Mouse (Mus musculus) midbrain, embryonic 10.5 days (tissue): Measurements from ENCODE around the gene Fzr1. TPM values are rescaled to one million over a fixed set of nuclear protein-coding genes. Genes with fewer than 3 reads are reported as not detected.

Source experiments
- DNase-seq: peaks from one replicate; pipeline ENCODE4 v3.0.0-alpha.2; 2017; ENCODE audit warnings: low spot score
- H3K27ac ChIP-seq: fragments of 300-500 bp; sonication (generic); replicated peaks from 2 replicates; pipeline ENCODE4 v1.5.1; 2016; ENCODE audit warnings: mild to moderate bottlenecking
- H3K27me3 ChIP-seq: fragments of 300-500 bp; sonication (generic); 2 replicates; pipeline ENCODE4 v1.6.1; 2016; ENCODE audit warnings: low read depth, mild to moderate bottlenecking; ENCODE audit not compliant: poor library complexity, severe bottlenecking
- H3K36me3 ChIP-seq: fragments of 300-500 bp; sonication (generic); 2 replicates; pipeline ENCODE4 v1.6.1; 2016; ENCODE audit warnings: mild to moderate bottlenecking, moderate library complexity
- H3K4me1 ChIP-seq: fragments of 300-500 bp; sonication (generic); 2 replicates; pipeline ENCODE4 v1.6.1; 2016
- H3K4me3 ChIP-seq: fragments of 300-500 bp; sonication (generic); 2 replicates; pipeline ENCODE4 v1.5.1; 2016; ENCODE audit warnings: mild to moderate bottlenecking, moderate library complexity
- H3K9me3 ChIP-seq: fragments of 300-500 bp; sonication (generic); replicated peaks from 2 replicates; pipeline ENCODE4 v1.6.1; 2016; ENCODE audit warnings: mild to moderate bottlenecking
- WGBS: fragments of 180-500 bp; shearing (Covaris S2); methylation state at CpG from one replicate; pipeline ENCODE4 v1.1.7; 2016; 5-methylcytosine and 5-hydroxymethylcytosine counted together
- polyA plus RNA-seq: library from polyadenylated mRNA; unstranded; fragments of >200 nt; fragmentation: Nextera tagmentation; extraction: Ambion mirVana; gene quantifications from 2 replicates; pipeline ENCODE4 v1.2.1, GENCODE M21; 2016

The Fzr1 gene
- polyA plus RNA-seq, 1 experiment from 2014 or later = 138 TPM

DNA sequence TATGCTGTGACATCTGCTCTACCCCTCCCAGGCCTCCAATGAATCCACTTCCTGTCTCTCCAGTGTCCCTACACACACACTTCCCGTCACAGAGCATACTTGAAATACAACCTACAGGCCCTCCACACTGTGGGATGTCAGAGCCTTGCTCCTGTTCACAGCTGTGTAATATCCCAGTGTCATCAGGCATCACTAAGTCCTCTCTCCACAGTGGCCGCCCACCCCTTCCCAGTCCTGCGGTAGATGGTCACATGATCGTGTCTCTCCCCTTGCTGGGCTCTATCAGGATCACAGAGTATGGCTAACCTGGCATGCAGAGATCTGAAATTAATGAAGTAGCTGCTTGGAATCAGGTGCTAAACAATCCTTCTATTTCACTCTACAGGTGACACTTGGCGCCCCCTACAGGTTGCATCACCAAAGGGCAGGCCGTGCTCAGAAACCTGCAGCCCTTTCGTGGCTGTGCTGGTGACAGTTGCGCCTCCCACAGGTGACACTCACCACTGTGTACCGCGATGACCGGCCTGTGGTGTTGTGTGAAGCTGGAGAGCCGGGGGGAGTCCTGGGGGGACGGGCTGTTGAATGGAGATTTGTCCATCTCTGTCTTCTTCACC lies 27.4 kb upstream of the Fzr1 start:
- peaks cover 88% of the 10 kb centered on the region for H3K27me3 ChIP-seq
- peaks cover 5% of the 10 kb centered on the region; the same call in 1 of the 2 replicates for H3K36me3 ChIP-seq
- no peak for DNase-seq
- no peak overlapping the region for H3K27ac ChIP-seq
- H3K9me3 ChIP-seq = no peaks in the 10 kb centered on the region
- 40% methylated on average over 13 of the region's 13 CpGs for WGBS
- peaks cover 86% of the 10 kb centered on the region for H3K4me1 ChIP-seq
- H3K4me3 ChIP-seq = no peak overlapping the region

DNA sequence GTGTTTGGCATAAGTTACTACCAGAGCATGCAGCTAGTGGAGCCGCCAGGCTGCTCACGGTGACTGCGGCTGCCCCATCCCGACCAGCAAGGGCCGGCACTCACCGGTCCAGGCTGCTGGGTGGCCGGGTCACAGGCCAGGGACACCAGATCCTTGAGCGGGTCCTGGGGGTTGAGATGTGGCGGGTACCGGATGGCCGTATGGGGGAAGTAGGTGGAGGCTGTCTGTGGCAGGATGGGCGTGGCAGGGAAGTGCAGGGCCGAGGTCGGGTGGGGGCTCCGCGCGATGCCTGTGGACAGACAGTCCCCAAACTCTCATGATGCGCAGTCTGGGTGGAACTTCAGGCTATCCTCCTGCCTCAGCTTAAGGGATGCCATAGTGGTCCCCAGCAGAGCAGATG lies 26.4 kb upstream of the Fzr1 start:
- no peaks in the 10 kb centered on the region for H3K9me3 ChIP-seq
- H3K36me3 ChIP-seq = peaks cover 13% of the 10 kb centered on the region; the same call in 1 of the 2 replicates
- H3K4me1 ChIP-seq = peaks cover 86% of the 10 kb centered on the region
- peaks cover 98% of the 10 kb centered on the region for H3K27me3 ChIP-seq
- DNase-seq = no peak
- 56% methylated on average over 18 of the region's 18 CpGs for WGBS
- no peak overlapping the region for H3K4me3 ChIP-seq
- peak overlapping the region; percentile 42; the same call in 1 of the 2 replicates for H3K27ac ChIP-seq

DNA sequence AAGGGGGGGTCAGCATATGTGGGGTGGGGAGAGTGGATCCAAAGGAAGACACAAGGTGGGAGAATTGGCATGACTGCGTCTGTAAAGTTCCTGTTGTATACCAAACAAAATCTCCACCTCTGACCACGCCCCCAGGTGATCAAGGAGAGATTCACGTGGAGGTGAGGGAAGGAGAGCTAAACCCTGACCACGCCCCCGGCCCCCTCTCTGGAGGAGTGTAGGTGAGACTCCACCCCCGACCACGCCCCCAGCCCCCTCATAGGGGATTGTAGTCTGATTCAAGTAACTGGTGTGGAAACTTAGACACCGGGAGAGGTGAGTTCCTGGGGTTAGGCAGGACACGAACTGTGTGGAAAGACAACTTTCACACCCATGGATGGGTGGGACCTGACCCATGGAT lies 25.8 kb upstream of the Fzr1 start:
- Histone ChIP-seq H3K27ac (no peak overlapping the region), H3K27me3 (peaks cover 100% of the 10 kb centered on the region), H3K4me3 (no peak overlapping the region), H3K4me1 (peaks cover 85% of the 10 kb centered on the region), H3K9me3 (no peaks in the 10 kb centered on the region), H3K36me3 (peaks cover 13% of the 10 kb centered on the region; the same call in 1 of the 2 replicates)
- 12% methylated on average over 9 of the region's 9 CpGs for WGBS
- DNase-seq = no peak

- peak overlapping the region; percentile 90 for H3K27ac ChIP-seq
- 59% methylated on average over 10 of the region's 10 CpGs for WGBS
- H3K9me3 ChIP-seq = no peaks in the 10 kb centered on the region
- peak overlapping the region; percentile 41; the same call in 1 of the 2 replicates for H3K4me3 ChIP-seq
- H3K36me3 ChIP-seq = peaks cover 13% of the 10 kb centered on the region; the same call in 1 of the 2 replicates
- peaks cover 95% of the 10 kb centered on the region for H3K27me3 ChIP-seq
- peaks cover 80% of the 10 kb centered on the region for H3K4me1 ChIP-seq
- DNase-seq = no peak
Measured at GRCm38 (mm10) chr10:81403511-81403910, 25.2 kb upstream of the Fzr1 start.

- Histone ChIP-seq H3K27me3 (peaks cover 94% of the 10 kb centered on the region), H3K27ac (peak overlapping the region; percentile 90), H3K9me3 (no peaks in the 10 kb centered on the region), H3K4me1 (peaks cover 75% of the 10 kb centered on the region), H3K36me3 (peaks cover 13% of the 10 kb centered on the region; the same call in 1 of the 2 replicates), H3K4me3 (peak overlapping the region; percentile 41)
- 26% methylated on average over 7 of the region's 7 CpGs for WGBS
- DNase-seq = no peak
Measured at GRCm38 (mm10) chr10:81402227-81402765, 24.0 kb upstream of the Fzr1 start.

- H3K27me3 ChIP-seq = peaks cover 93% of the 10 kb centered on the region
- peaks cover 74% of the 10 kb centered on the region for H3K4me1 ChIP-seq
- DNase-seq = peak; percentile 77
- no peaks in the 10 kb centered on the region for H3K9me3 ChIP-seq
- H3K36me3 ChIP-seq = peaks cover 13% of the 10 kb centered on the region; the same call in 1 of the 2 replicates
- peak overlapping the region; percentile 41 for H3K4me3 ChIP-seq
- WGBS = 11% methylated on average over 17 of the region's 18 CpGs
- H3K27ac ChIP-seq = peak overlapping the region; percentile 90
Measured at GRCm38 (mm10) chr10:81401521-81402226, 23.4 kb upstream of the Fzr1 start.

- Histone ChIP-seq H3K4me1 (peaks cover 74% of the 10 kb centered on the region), H3K27me3 (peaks cover 93% of the 10 kb centered on the region), H3K27ac (peak overlapping the region; percentile 90), H3K36me3 (peaks cover 13% of the 10 kb centered on the region; the same call in 1 of the 2 replicates), H3K9me3 (no peaks in the 10 kb centered on the region), H3K4me3 (peak overlapping the region; percentile 41; the same call in 1 of the 2 replicates)
- no peak for DNase-seq
- WGBS = 36% methylated on average over 10 of the region's 10 CpGs
Measured at GRCm38 (mm10) chr10:81401205-81401520, 22.8 kb upstream of the Fzr1 start.

DNA sequence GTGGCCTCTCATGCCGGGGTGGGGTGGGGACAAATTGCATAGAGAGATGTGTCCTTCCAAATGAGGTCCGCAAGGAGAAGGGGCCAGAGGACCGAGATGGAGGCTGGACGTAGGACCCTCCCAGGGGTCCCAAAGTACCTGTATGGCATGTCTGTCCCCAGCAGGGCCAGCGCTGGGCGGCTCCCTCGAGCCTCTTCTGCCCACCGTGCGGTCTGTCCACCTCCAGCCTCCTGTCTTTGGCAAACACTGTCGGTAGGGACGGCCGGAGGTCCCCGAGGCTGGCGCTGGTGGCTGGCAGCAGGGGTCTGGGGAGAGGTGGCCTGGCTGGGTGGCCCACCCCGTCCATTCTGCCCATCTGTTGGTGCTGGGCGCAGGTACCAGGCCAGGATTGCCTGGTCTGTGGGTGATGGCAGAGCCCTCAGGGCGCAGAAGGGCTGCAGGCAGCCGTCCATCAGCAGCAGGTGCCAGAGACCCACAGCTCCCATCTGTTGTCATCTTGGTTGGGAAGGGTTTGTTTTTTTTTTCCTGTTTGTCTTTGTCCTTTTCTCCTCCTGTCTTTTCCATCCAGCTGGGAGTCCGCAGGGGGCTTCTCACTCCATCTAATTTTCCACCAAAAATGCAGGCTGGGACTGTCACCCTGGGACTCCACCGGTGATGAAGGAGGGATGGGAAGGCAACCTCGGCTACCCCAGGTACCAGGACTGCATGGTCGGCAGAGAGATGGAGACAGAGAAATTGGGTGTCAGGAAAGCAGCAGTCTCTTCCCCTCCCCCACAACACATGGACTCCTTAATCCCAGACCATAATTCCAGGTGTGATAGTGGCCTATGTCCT lies 22.3 kb upstream of the Fzr1 start:
- Histone ChIP-seq H3K27ac (peak overlapping the region; percentile 90), H3K36me3 (peaks cover 13% of the 10 kb centered on the region; the same call in 1 of the 2 replicates), H3K27me3 (peaks cover 87% of the 10 kb centered on the region), H3K4me1 (peaks cover 74% of the 10 kb centered on the region), H3K4me3 (peak overlapping the region; percentile 41; the same call in 1 of the 2 replicates), H3K9me3 (no peaks in the 10 kb centered on the region)
- 39% methylated on average over 22 of the region's 22 CpGs for WGBS
- no peak for DNase-seq

- Histone ChIP-seq H3K4me1 (peaks cover 74% of the 10 kb centered on the region), H3K27ac (peak overlapping the region; percentile 90), H3K4me3 (no peak overlapping the region), H3K36me3 (peaks cover 11% of the 10 kb centered on the region; the same call in 1 of the 2 replicates), H3K27me3 (peaks cover 80% of the 10 kb centered on the region), H3K9me3 (no peaks in the 10 kb centered on the region)
- DNase-seq = no peak
- 74% methylated on average over 18 of the region's 18 CpGs for WGBS
Measured at GRCm38 (mm10) chr10:81399798-81400308, 21.5 kb upstream of the Fzr1 start.

DNA sequence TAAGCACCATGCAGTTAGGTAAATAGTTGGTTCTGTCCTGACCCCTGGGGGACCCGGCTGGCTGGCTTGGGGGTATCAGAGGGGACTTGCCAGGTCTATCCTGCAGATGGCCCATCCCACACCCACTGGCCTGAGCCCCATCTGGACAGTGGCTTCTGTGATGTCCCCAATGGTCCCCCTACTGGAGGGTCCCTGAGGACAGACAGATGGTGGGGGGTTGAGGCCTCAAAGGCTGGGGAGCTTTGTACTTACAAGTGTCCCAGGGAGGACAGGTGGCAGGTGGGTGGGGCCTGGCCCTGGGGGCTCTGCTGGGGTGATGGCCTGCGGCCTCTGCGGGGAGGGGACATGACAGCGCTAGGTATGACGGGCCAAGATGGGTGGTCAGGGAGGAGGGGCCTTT lies 21.0 kb upstream of the Fzr1 start:
- Histone ChIP-seq H3K27me3 (peaks cover 74% of the 10 kb centered on the region), H3K4me1 (peaks cover 69% of the 10 kb centered on the region), H3K36me3 (peaks cover 8% of the 10 kb centered on the region; the same call in 1 of the 2 replicates), H3K27ac (peak overlapping the region; percentile 90), H3K9me3 (no peaks in the 10 kb centered on the region), H3K4me3 (no peak overlapping the region)
- WGBS = 66% methylated on average over 5 of the region's 5 CpGs
- DNase-seq = no peak

DNA sequence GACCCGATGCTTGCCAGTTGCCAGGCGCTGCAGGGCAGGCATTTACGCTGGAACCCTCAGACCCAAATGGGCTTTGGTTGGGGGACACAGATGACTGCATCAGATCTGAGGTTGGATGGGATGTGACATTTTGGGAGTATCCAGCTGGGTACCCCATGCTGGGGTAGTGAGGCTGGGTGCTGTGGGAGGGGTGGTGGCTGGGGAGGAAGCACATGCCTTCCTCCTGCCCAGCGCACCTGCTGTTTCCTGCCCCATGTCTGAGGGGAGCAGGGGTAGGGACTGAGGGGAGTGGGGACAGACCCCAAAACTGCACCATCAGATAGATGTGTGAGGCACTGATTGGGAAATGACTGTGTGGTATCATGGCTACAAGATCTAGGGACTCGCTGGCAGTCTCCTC lies 18.4 kb upstream of the Fzr1 start:
- Histone ChIP-seq H3K36me3 (peaks cover 8% of the 10 kb centered on the region; the same call in 1 of the 2 replicates), H3K4me3 (no peak overlapping the region), H3K27ac (peak overlapping the region; percentile 52), H3K4me1 (peaks cover 66% of the 10 kb centered on the region), H3K27me3 (peaks cover 52% of the 10 kb centered on the region), H3K9me3 (no peaks in the 10 kb centered on the region)
- WGBS = 61% methylated on average over 5 of the region's 5 CpGs
- DNase-seq = no peak

GRCm38 (mm10) chr10:81395865-81396264 lies 17.5 kb upstream of the Fzr1 start:
- H3K27me3 ChIP-seq = peaks cover 43% of the 10 kb centered on the region
- H3K36me3 ChIP-seq = peaks cover 14% of the 10 kb centered on the region; the same call in 1 of the 2 replicates
- no peaks in the 10 kb centered on the region for H3K9me3 ChIP-seq
- H3K4me3 ChIP-seq = no peak overlapping the region
- DNase-seq = no peak
- H3K4me1 ChIP-seq = peaks cover 57% of the 10 kb centered on the region
- H3K27ac ChIP-seq = 0 out of 2 replicates have a peak overlapping the region, but pooled peaks have one; percentile 28
- 82% methylated on average over 4 of the region's 4 CpGs for WGBS
